Mouse (Mus musculus) heart, embryonic 11.5 days (tissue): ENCODE data around the gene Rin3. TPM values are rescaled to one million over a fixed set of nuclear protein-coding genes. Genes with fewer than 3 reads are reported as not detected.

Source experiments
- ATAC-seq: fragments of 200-750 bp; cut with Nextera tagmentation; replicated peaks from 2 replicates; pipeline ENCODE4 v1.8.0; 2017; ENCODE audit warnings: moderate library complexity; ENCODE audit not compliant: insufficient number of reproducible peaks, low FRiP score, low TSS enrichment
- H3K27ac ChIP-seq: fragments of 300-500 bp; sonication (generic); 2 replicates; pipeline ENCODE4 v1.5.1; 2014; ENCODE audit warnings: mild to moderate bottlenecking, low read depth, low read length
- H3K27me3 ChIP-seq: fragments of 300-500 bp; sonication (generic); 2 replicates; pipeline ENCODE4 v1.6.1; 2014; ENCODE audit warnings: mild to moderate bottlenecking, low read length, mixed read lengths; ENCODE audit not compliant: control insufficient read depth, insufficient read depth
- H3K36me3 ChIP-seq: fragments of 300-500 bp; sonication (generic); 2 replicates; pipeline ENCODE4 v1.6.1; 2014; ENCODE audit warnings: mild to moderate bottlenecking, low read length, moderate library complexity, mixed read lengths; ENCODE audit not compliant: control insufficient read depth, insufficient read depth
- H3K4me1 ChIP-seq: fragments of 300-500 bp; sonication (generic); 2 replicates; pipeline ENCODE4 v1.6.1; 2014; ENCODE audit warnings: low read length; ENCODE audit not compliant: control insufficient read depth, insufficient read depth
- H3K4me2 ChIP-seq: fragments of 300-500 bp; sonication (generic); 2 replicates; pipeline ENCODE4 v1.6.1; 2014; ENCODE audit warnings: mild to moderate bottlenecking, moderate library complexity
- H3K4me3 ChIP-seq: fragments of 300-500 bp; sonication (generic); 2 replicates; pipeline ENCODE4 v1.5.1; 2014; ENCODE audit warnings: low read depth, low read length
- H3K9ac ChIP-seq: fragments of 300-500 bp; sonication (generic); 2 replicates; pipeline ENCODE4 v1.6.1; 2014; ENCODE audit warnings: mild to moderate bottlenecking, low read depth, low read length, moderate library complexity
- H3K9me3 ChIP-seq: fragments of 300-500 bp; sonication (generic); replicated peaks from 2 replicates; pipeline ENCODE4 v1.6.1; 2016; ENCODE audit warnings: low read length; ENCODE audit not compliant: control insufficient read depth
- WGBS: fragments of 180-500 bp; shearing (Covaris S2); extraction: QIAGEN DNeasy Blood & Tissue Kit; methylation state at CpG from one replicate; pipeline ENCODE4 v1.1.7; 2014; ENCODE audit not compliant: insufficient replicate concordance; 5-methylcytosine and 5-hydroxymethylcytosine counted together
- polyA plus RNA-seq: library from polyadenylated mRNA; unstranded; fragments of >200 nt; fragmentation: Nextera tagmentation; extraction: Ambion mirVana; gene quantifications from 2 replicates; pipeline ENCODE4 v1.2.1, GENCODE M21; 2014

Rin3 gene
- polyA plus RNA-seq, 1 experiment from 2014 or later, result 10.2 TPM

DNA sequence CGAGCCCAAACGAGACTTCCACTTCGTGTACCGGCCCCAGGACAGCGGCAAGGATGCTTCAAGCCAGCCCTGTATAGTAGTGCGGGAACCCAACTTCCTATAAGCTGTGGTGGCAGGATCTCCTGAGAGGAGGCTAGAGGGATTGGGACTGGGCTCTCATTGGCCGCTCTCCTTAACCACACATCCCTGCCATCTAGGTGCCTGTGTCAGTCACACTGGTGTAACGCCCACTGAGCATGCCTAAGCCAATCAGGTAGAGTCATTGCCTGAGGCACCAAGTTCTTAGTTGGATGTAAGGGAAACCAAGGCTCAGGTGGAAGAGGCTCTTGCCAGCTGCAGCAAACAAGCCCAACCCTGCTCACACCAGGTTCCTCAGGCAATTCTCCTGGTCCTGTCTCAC, 107.2 kb downstream of the Rin3 start:
- WGBS, result 33% methylated on average over 8 of the region's 8 CpGs
- H3K9me3 ChIP-seq, result no peaks in the 10 kb centered on the region
- no peak overlapping the region for H3K27ac ChIP-seq
- H3K36me3 ChIP-seq, result peaks cover 7% of the 10 kb centered on the region
- H3K9ac ChIP-seq, result no peak overlapping the region
- H3K4me2 ChIP-seq, result no peak overlapping the region; the same call in 1 of the 2 replicates
- no peaks in the 10 kb centered on the region for H3K27me3 ChIP-seq
- no peaks in the 10 kb centered on the region for H3K4me1 ChIP-seq
- no peak overlapping the region for H3K4me3 ChIP-seq
- no peak for ATAC-seq

DNA sequence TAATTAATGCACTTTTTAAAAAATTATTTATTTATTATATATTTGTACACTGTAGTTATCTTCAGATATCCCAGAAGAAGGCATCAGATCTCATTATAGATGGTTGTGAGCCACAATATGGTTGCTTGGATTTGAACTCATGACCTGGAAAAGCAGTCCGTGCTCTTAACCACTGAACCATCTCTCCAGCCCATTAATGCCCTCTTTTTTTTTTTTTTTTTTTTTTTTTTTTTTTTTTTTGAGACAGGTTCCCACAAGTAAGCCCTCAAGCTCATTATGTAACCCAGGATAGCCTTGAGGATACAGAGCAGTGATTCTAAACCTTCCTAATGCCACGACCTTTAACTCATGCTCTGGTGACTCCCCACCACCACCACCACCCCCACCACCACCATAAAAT, 108.3 kb downstream of the Rin3 start:
- Histone ChIP-seq H3K27me3 (no peaks in the 10 kb centered on the region), H3K4me3 (no peak overlapping the region), H3K4me1 (no peaks in the 10 kb centered on the region), H3K4me2 (no peak overlapping the region), H3K36me3 (peaks cover 7% of the 10 kb centered on the region), H3K9ac (no peak overlapping the region), H3K27ac (no peak overlapping the region), H3K9me3 (no peaks in the 10 kb centered on the region)
- no peak for ATAC-seq
- WGBS, result 88% methylated on average over 2 of the region's 2 CpGs

DNA sequence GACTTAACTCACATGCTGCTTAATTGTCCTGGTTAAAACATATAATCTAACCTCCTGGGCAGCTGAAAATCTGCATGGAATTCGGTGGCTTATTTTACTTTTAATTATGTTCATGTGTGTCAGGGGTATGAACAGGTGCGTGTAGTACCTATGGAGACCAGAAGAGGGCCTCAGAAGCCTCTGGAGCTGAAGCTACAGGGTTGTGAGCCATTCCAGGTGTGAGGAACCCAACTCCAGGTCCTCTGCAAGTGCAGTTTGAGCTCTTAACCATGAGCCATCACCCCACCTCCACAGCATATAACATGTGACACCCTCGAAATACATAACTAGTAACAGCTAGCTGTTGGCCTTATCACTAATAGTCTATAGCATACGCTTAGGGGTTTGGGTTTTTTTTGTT, 109.1 kb downstream of the Rin3 start:
- no peaks in the 10 kb centered on the region for H3K4me1 ChIP-seq
- no peak for ATAC-seq
- WGBS, result 59% methylated on average over 4 of the region's 4 CpGs
- no peak overlapping the region for H3K27ac ChIP-seq
- H3K4me2 ChIP-seq, result no peak overlapping the region
- H3K4me3 ChIP-seq, result no peak overlapping the region
- no peaks in the 10 kb centered on the region for H3K27me3 ChIP-seq
- H3K9ac ChIP-seq, result no peak overlapping the region
- H3K36me3 ChIP-seq, result peaks cover 7% of the 10 kb centered on the region
- H3K9me3 ChIP-seq, result no peaks in the 10 kb centered on the region

DNA sequence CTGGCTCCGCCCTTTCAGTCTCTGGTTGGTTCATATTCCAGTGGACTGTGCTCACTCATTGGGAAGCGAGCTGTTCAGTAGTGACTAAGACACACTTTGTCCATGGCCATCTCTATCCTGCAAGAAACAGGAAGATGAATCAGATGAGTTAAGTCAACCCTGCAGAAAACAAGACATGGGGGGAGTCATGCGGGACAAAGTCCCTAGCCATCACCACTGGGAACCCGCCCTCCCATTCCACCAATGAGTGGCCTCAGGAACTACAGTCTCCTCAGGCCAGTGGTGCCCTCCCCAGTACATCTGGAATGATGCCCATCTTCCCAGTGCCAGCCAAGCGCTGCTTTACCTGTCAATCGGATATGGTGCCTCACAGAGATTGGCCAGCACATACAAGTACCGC, 111.6 kb downstream of the Rin3 start:
- Histone ChIP-seq H3K27ac (no peak overlapping the region), H3K4me3 (no peak overlapping the region), H3K36me3 (peaks cover 7% of the 10 kb centered on the region; the same call in 1 of the 2 replicates), H3K4me1 (peaks cover 12% of the 10 kb centered on the region), H3K27me3 (no peaks in the 10 kb centered on the region), H3K9ac (no peak overlapping the region), H3K9me3 (no peaks in the 10 kb centered on the region), H3K4me2 (no peak overlapping the region)
- 89% methylated on average over 7 of the region's 7 CpGs for WGBS
- no peak for ATAC-seq

DNA sequence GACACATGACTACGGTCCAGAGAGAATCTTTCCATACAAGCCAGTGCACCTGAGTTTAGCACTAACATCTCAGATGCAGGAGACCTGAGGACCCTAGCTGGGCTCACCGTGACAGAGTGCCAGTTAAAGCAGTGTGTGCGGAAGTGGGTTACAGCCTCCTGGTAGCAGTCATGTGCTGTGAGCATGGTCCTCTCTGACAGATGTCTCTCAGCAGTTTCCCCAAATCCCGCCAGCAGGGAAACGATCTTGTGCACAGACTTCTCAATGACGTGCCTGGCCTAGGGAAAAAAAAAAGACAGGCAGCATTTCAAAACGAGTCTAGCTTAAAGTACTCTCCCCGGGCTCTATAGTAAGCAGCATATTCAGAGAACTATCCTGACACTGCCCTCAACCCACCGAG, 112.7 kb downstream of the Rin3 start:
- Histone ChIP-seq H3K9me3 (no peaks in the 10 kb centered on the region), H3K4me2 (no peak overlapping the region), H3K9ac (no peak overlapping the region), H3K27me3 (no peaks in the 10 kb centered on the region), H3K4me1 (peaks cover 14% of the 10 kb centered on the region), H3K36me3 (peaks cover 9% of the 10 kb centered on the region), H3K27ac (no peak overlapping the region), H3K4me3 (no peak overlapping the region)
- WGBS, result 78% methylated on average over 9 of the region's 9 CpGs
- no peak for ATAC-seq

DNA sequence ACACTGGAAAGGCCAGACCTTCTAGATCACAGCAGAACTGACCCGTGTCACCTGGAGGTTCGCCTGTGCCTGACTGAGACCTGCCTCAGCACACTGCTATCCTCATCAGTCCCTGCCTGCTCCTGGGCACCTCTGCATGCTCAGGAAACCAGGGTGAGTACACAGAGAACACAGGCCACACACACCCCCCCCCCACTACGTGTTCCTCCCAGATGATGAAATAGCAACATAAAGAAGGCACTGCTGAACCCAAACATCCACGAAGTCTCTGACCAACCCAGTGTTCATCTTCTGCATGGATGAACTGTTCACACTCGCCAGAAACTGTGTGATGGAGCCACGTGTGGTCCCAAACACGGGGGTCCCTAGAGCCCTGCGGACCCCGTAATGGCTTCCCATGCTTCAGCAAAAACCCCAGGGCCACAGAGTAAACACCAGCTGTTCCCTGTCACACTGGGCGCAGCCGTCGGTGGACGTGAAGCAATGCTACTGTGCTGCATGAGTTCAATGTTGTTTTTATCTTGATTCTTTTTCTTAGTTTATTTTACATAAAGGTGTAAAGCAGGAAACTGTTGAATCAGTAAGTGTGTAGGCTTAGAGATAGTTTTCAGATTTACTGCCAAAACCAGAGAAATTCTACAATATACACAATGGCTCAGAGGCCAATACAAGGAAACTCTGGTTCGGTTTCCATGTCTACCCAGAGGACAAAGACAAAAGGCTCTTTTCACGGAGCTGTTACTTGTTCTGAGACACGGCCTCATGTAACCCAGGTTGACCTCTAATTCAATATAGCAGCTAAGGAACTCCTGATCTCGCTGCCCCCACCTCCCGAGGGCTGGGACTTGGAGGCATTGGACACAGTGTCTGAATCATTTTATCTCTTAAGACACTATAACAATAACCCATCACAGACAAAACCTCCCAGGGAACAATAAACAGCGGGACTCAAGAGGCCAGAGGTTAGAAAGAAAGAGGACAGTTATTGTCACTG, 113.4 kb downstream of the Rin3 start:
- no peak overlapping the region for H3K4me2 ChIP-seq
- H3K4me3 ChIP-seq, result no peak overlapping the region
- no peak overlapping the region for H3K27ac ChIP-seq
- no peak for ATAC-seq
- H3K27me3 ChIP-seq, result no peaks in the 10 kb centered on the region
- H3K4me1 ChIP-seq, result peaks cover 14% of the 10 kb centered on the region
- 69% methylated on average over 19 of the region's 19 CpGs for WGBS
- peaks cover 9% of the 10 kb centered on the region for H3K36me3 ChIP-seq
- no peak overlapping the region for H3K9ac ChIP-seq
- no peaks in the 10 kb centered on the region for H3K9me3 ChIP-seq

DNA sequence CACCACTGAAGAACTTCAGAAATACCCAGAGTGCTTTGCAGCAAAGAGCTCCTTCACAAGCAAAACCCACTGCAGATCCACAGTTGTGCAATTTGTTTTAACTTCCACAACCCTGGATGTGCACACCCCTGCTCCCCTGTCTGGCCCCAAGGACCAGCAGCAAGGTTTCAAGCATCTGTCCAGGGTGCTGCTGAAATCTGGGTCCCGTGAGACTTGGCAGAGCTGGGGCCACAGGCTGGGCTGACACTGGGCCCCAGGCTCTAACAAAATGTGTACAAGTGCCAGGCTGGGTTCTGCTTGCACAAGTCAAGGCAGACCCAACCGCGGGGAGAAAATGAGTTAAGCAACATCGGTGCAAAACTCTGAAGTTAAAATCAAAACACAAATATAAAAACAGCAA, 115.7 kb downstream of the Rin3 start:
- WGBS, result 79% methylated on average over 4 of the region's 4 CpGs
- ATAC-seq, result no peak
- H3K36me3 ChIP-seq, result peaks cover 12% of the 10 kb centered on the region

DNA sequence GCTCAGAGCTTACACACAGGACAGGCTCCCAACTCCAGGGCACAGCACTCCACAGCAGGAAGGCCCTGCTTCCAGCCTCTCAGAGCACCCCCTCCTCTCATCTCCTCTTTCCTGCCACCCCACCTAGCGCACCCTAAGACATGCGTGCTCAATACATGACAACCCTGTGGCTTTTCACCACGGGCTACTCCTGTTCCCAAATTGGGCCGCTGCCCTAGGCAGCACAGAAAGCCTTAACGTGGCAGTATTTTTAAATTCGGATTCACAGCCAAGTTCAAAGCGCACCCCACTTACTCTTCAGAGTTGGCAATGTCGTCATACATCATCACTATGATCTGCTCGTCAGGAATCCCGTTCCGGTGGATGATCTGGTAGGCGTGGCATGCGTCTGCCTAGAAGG, 130.3 kb downstream of the Rin3 start:
- Histone ChIP-seq H3K4me1 (peaks cover 15% of the 10 kb centered on the region), H3K9ac (no peak overlapping the region), H3K27me3 (no peaks in the 10 kb centered on the region), H3K4me2 (no peak overlapping the region), H3K27ac (no peak overlapping the region), H3K9me3 (no peaks in the 10 kb centered on the region), H3K4me3 (no peak overlapping the region), H3K36me3 (no peaks in the 10 kb centered on the region)
- no peak for ATAC-seq
- WGBS, result 80% methylated on average over 13 of the region's 13 CpGs

More for the DNA sequence above, 115.7 kb downstream of the Rin3 start:
- peak overlapping the region; percentile 73 for H3K27ac ChIP-seq
- no peaks in the 10 kb centered on the region for H3K9me3 ChIP-seq
- no peak overlapping the region for H3K4me3 ChIP-seq
- no peaks in the 10 kb centered on the region for H3K27me3 ChIP-seq
- peaks cover 14% of the 10 kb centered on the region for H3K4me1 ChIP-seq
- H3K9ac ChIP-seq, result no peak overlapping the region
- no peak overlapping the region for H3K4me2 ChIP-seq

DNA sequence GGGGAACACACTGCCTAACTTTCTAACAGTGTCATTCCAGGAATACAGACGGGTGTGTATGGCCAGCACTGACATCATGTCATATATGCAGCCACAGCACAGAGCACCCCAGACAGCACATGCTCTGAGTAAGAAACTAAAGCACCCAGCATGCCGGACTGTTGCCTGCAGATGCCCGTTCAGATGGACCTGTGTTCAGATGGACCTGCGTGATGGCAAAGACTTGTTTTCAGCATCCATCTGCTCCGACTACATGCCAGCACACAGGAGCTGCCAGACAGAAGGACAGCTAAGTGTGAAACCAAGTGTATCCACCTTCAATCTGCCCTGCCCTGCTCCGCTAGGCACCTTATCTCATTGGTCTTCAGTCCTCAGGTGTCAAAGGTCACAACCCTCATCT, 131.8 kb downstream of the Rin3 start:
- H3K4me1 ChIP-seq, result peaks cover 18% of the 10 kb centered on the region
- no peaks in the 10 kb centered on the region for H3K9me3 ChIP-seq
- no peak overlapping the region for H3K27ac ChIP-seq
- H3K4me3 ChIP-seq, result no peak overlapping the region
- H3K36me3 ChIP-seq, result no peaks in the 10 kb centered on the region
- no peak overlapping the region for H3K9ac ChIP-seq
- H3K4me2 ChIP-seq, result no peak overlapping the region
- ATAC-seq, result no peak
- WGBS, result 81% methylated on average over 6 of the region's 6 CpGs
- H3K27me3 ChIP-seq, result no peaks in the 10 kb centered on the region
